Mouse (Mus musculus) liver, postnatal 0 days (tissue): Measurements from ENCODE around the gene Tmc3. TPM values are rescaled to one million over a fixed set of nuclear protein-coding genes. Genes with fewer than 3 reads are reported as not detected.

ENCODE experiments used
- ATAC-seq: fragments of 200-750 bp; cut with Nextera tagmentation; 2 replicates; pipeline ENCODE4 v1.8.0; 2017; ENCODE audit warnings: mild to moderate bottlenecking, moderate library complexity
- DNase-seq: peaks from one replicate; pipeline ENCODE4 v3.0.0-alpha.2; 2016
- H3K27ac ChIP-seq: fragments of 300-500 bp; sonication (generic); 2 replicates; pipeline ENCODE4 v1.5.1; 2014; ENCODE audit warnings: antibody characterized with exemption, moderate library complexity, mild to moderate bottlenecking, low read depth
- H3K27me3 ChIP-seq: fragments of 300-500 bp; sonication (generic); 2 replicates; pipeline ENCODE4 v1.6.1; 2014; ENCODE audit warnings: low read length, control low read depth, mixed read lengths; ENCODE audit not compliant: insufficient read depth
- H3K36me3 ChIP-seq: fragments of 300-500 bp; sonication (generic); replicated peaks from 2 replicates; pipeline ENCODE4 v1.6.1; 2014; ENCODE audit warnings: mild to moderate bottlenecking, control low read depth, low read length, moderate library complexity, mixed read lengths; ENCODE audit not compliant: insufficient read depth
- H3K4me1 ChIP-seq: fragments of 300-500 bp; sonication (generic); 2 replicates; pipeline ENCODE4 v1.6.1; 2014; ENCODE audit warnings: antibody characterized with exemption, mild to moderate bottlenecking, control low read depth; ENCODE audit not compliant: insufficient read depth
- H3K4me2 ChIP-seq: fragments of 300-500 bp; sonication (generic); 2 replicates; pipeline ENCODE4 v1.6.1; 2014; ENCODE audit warnings: low read depth, mild to moderate bottlenecking, low read length, moderate library complexity, mixed read lengths
- H3K4me3 ChIP-seq: fragments of 300-500 bp; sonication (generic); 2 replicates; pipeline ENCODE4 v1.5.1; 2014; ENCODE audit warnings: low read depth, low read length
- H3K9ac ChIP-seq: fragments of 300-500 bp; sonication (generic); replicated peaks from 2 replicates; pipeline ENCODE4 v1.6.1; 2014; ENCODE audit warnings: mild to moderate bottlenecking, moderate library complexity
- H3K9me3 ChIP-seq: fragments of 300-500 bp; sonication (generic); 2 replicates; pipeline ENCODE4 v1.6.1; 2016; ENCODE audit warnings: mild to moderate bottlenecking, control low read depth, low read length, mixed read lengths
- CTCF ChIP-seq: sonication (generic); IDR thresholded peaks from 2 replicates; pipeline ENCODE4 v1.5.1; 2016; ENCODE audit warnings: antibody characterized with exemption, low read depth
- EP300 ChIP-seq: IDR thresholded peaks from 2 replicates; pipeline ENCODE4 v1.6.1; 2016; ENCODE audit warnings: antibody characterized with exemption, low read depth, mild to moderate bottlenecking
- WGBS: fragments of 180-500 bp; shearing (Covaris S2); extraction: QIAGEN DNeasy Blood & Tissue Kit; methylation state at CpG from one replicate; pipeline ENCODE4 v1.1.7; 2014; ENCODE audit not compliant: insufficient replicate concordance; 5-methylcytosine and 5-hydroxymethylcytosine counted together
- polyA plus RNA-seq: library from polyadenylated mRNA; unstranded; fragments of >200 nt; fragmentation: Nextera tagmentation; extraction: Ambion mirVana; gene quantifications from 2 replicates; pipeline ENCODE4 v1.2.1, GENCODE M21; 2015

Gene Tmc3
- polyA plus RNA-seq, 1 experiment from 2014 or later, result 0.21 TPM

- no peaks in the 10 kb centered on the region for H3K27me3 ChIP-seq
- peak overlapping the region; percentile 46 for H3K27ac ChIP-seq
Observed at GRCm38 (mm10) chr7:83667936-83668645, 83.4 kb downstream of the Tmc3 start.

GRCm38 (mm10) chr7:83668724-83669123 lies 84.0 kb downstream of the Tmc3 start:
- H3K9ac ChIP-seq, result no peak overlapping the region
- H3K36me3 ChIP-seq, result no peaks in the 10 kb centered on the region
- WGBS, result 36% methylated on average over 1 of the region's 1 CpGs
- DNase-seq (no peak), ATAC-seq (peak; percentile 71)
- peaks cover 12% of the 10 kb centered on the region for H3K4me1 ChIP-seq
- H3K27me3 ChIP-seq, result no peaks in the 10 kb centered on the region
- H3K4me3 ChIP-seq, result no peak overlapping the region
- H3K9me3 ChIP-seq, result no peaks in the 10 kb centered on the region
- H3K4me2 ChIP-seq, result no peak overlapping the region
- TF ChIP-seq CTCF (peak; percentile 77), EP300 (no peak)
- H3K27ac ChIP-seq, result no peak overlapping the region; the same call in 1 of the 2 replicates

More at GRCm38 (mm10) chr7:83667936-83668645, 83.4 kb downstream of the Tmc3 start:
- Histone ChIP-seq H3K36me3 (no peaks in the 10 kb centered on the region), H3K4me1 (peaks cover 12% of the 10 kb centered on the region), H3K4me2 (no peak overlapping the region), H3K9ac (no peak overlapping the region), H3K4me3 (no peak overlapping the region), H3K9me3 (no peaks in the 10 kb centered on the region)
- no peak for DNase-seq
- peak; percentile 71 for ATAC-seq
- TF ChIP-seq CTCF (no peak), EP300 (peak; percentile 35; the same call in 1 of the 2 replicates)
- 59% methylated on average over 5 of the region's 5 CpGs for WGBS

- DNase-seq (no peak), ATAC-seq (no peak)
- Histone ChIP-seq H3K27me3 (no peaks in the 10 kb centered on the region), H3K9me3 (no peaks in the 10 kb centered on the region), H3K4me1 (peaks cover 12% of the 10 kb centered on the region), H3K27ac (no peak overlapping the region), H3K4me2 (no peak overlapping the region), H3K36me3 (no peaks in the 10 kb centered on the region), H3K9ac (no peak overlapping the region), H3K4me3 (no peak overlapping the region)
- TF ChIP-seq CTCF, result no peak
- TF ChIP-seq EP300, result no peak
- 80% methylated on average over 6 of the region's 6 CpGs for WGBS
Observed at GRCm38 (mm10) chr7:83671573-83671972, 86.8 kb downstream of the Tmc3 start.

Other genes starting within 250 kb of the Tmc3 start
- gene Stard5, start 47.0 kb downstream of the Tmc3 start, polyA plus RNA-seq, result 61.4 and 63.2 TPM in 2 replicates
- 8.5 and 9.8 TPM in 2 replicates for gene Il16, start 160.8 kb downstream of the Tmc3 start, polyA plus RNA-seq
- gene Cfap161, start 210.0 kb downstream of the Tmc3 start, polyA plus RNA-seq, result not detected in 2 replicates